Mouse (Mus musculus) urinary bladder, adult 2 months (tissue): ENCODE results near the gene Olfr1118. TPM values are rescaled to one million over a fixed set of nuclear protein-coding genes. Genes with fewer than 3 reads are reported as not detected.
"Not testable (repeated sequence)": the region's sequence is repeated elsewhere in the genome, so short reads cannot be mapped to it uniquely, and the experiment has no call there.

Source experiments
- DNase-seq: peaks from one replicate; pipeline ENCODE4 v3.0.0; 2022; ENCODE audit warnings: low spot score
- polyA plus RNA-seq: library from polyadenylated mRNA; depleted of rRNA; stranded (reverse); fragments of >200 nt; gene quantifications from 2 replicates; pipeline ENCODE4 v1.2.3, GENCODE M21; 2012; rRNA removed

Olfr1118 gene
- polyA plus RNA-seq = not detected in 2 replicates

- no peak for DNase-seq
Observed at GRCm38 (mm10) chr2:87307281-87307680, at the start of gene Olfr1118. Gene Olfr1118, plus strand, starts transcription at chr2:87307581.

- no peak for DNase-seq
Observed at GRCm38 (mm10) chr2:87267234-87267633, 40.1 kb upstream of the Olfr1118 start, which contains the start of gene Olfr1116. Gene Olfr1116, plus strand, starts transcription at chr2:87267534.

GRCm38 (mm10) chr2:87293977-87294376 lies 13.4 kb upstream of the Olfr1118 start:
- not testable (repeated sequence) for DNase-seq

GRCm38 (mm10) chr2:87354515-87354914 lies 47.1 kb downstream of the Olfr1118 start, which contains the start of gene Olfr1120:
Gene Olfr1120, plus strand, starts transcription at chr2:87354815.
- DNase-seq = no peak

- not testable (repeated sequence) for DNase-seq
Observed at GRCm38 (mm10) chr2:87360121-87360520, 52.7 kb downstream of the Olfr1118 start.

Other genes with a start within 250 kb of the Olfr1118 start
- gene Olfr1107, start 231.8 kb upstream of the Olfr1118 start, polyA plus RNA-seq = not detected in 2 replicates
- not detected in 2 replicates for gene Olfr1109, start 211.6 kb upstream of the Olfr1118 start, polyA plus RNA-seq
- gene Olfr259, start 193.0 kb upstream of the Olfr1118 start, polyA plus RNA-seq = not detected in 2 replicates
- gene Olfr1110, start 167.3 kb upstream of the Olfr1118 start, polyA plus RNA-seq = not detected in 2 replicates
- not detected in 2 replicates for gene Olfr1111, start 155.0 kb upstream of the Olfr1118 start, polyA plus RNA-seq
- not detected in 2 replicates for gene Olfr1112, start 119.8 kb upstream of the Olfr1118 start, polyA plus RNA-seq
- gene Olfr1113, start 98.6 kb upstream of the Olfr1118 start, polyA plus RNA-seq = not detected in 2 replicates
- not detected in 2 replicates for gene Olfr1115, start 59.6 kb upstream of the Olfr1118 start, polyA plus RNA-seq
- not detected in 2 replicates for gene Olfr1116, start 40.0 kb upstream of the Olfr1118 start, polyA plus RNA-seq
- gene Olfr1120, start 47.2 kb downstream of the Olfr1118 start, polyA plus RNA-seq = not detected in 2 replicates
- not detected in 2 replicates for gene Olfr1121, start 62.3 kb downstream of the Olfr1118 start, polyA plus RNA-seq
- not detected in 2 replicates for gene Olfr1122, start 78.3 kb downstream of the Olfr1118 start, polyA plus RNA-seq
- not detected in 2 replicates for gene Olfr1123, start 109.1 kb downstream of the Olfr1118 start, polyA plus RNA-seq
- not detected in 2 replicates for gene Olfr1124, start 122.7 kb downstream of the Olfr1118 start, polyA plus RNA-seq
- not detected in 2 replicates for gene Olfr1126, start 146.4 kb downstream of the Olfr1118 start, polyA plus RNA-seq
- not detected in 2 replicates for gene Pramel7, start 189.5 kb downstream of the Olfr1118 start, polyA plus RNA-seq
- gene Pramel6, start 199.0 kb downstream of the Olfr1118 start, polyA plus RNA-seq = not detected in 2 replicates
- not detected in 2 replicates for gene Olfr153, start 224.2 kb downstream of the Olfr1118 start, polyA plus RNA-seq
- not detected in 2 replicates for gene Olfr1128, start 238.0 kb downstream of the Olfr1118 start, polyA plus RNA-seq